Mouse (Mus musculus) kidney, postnatal 0 days (tissue): ENCODE measurements at regions not wholly inside any gene's neighbourhood (a gene's known extent, or its start where the extent isn't known, plus 50 kb on each side); places are given as distances from the start of the nearest gene placed in this dataset.

Experiments used
- ATAC-seq: fragments of 200-750 bp; cut with Nextera tagmentation; replicated peaks from 2 replicates; pipeline ENCODE4 v1.8.0; 2017; ENCODE audit warnings: low read depth, moderate number of reproducible peaks, moderate TSS enrichment, moderate library complexity; ENCODE audit not compliant: low FRiP score
- DNase-seq: peaks from one replicate; pipeline ENCODE4 v3.0.0-alpha.2; 2016; ENCODE audit warnings: low spot score
- H3K27ac ChIP-seq: fragments of 300-500 bp; sonication (generic); 2 replicates; pipeline ENCODE4 v1.5.1; 2014; ENCODE audit warnings: mild to moderate bottlenecking
- H3K27me3 ChIP-seq: fragments of 300-500 bp; sonication (generic); 2 replicates; pipeline ENCODE4 v1.6.1; 2014; ENCODE audit warnings: low read length, mixed read lengths; ENCODE audit not compliant: insufficient read depth
- H3K36me3 ChIP-seq: fragments of 300-500 bp; sonication (generic); 2 replicates; pipeline ENCODE4 v1.6.1; 2014; ENCODE audit warnings: low read length, mixed read lengths; ENCODE audit not compliant: insufficient read depth
- H3K4me1 ChIP-seq: fragments of 300-500 bp; sonication (generic); replicated peaks from 2 replicates; pipeline ENCODE4 v1.6.1; 2014; ENCODE audit warnings: antibody characterized with exemption, low read length, mixed read lengths; ENCODE audit not compliant: insufficient read depth
- H3K4me2 ChIP-seq: fragments of 300-500 bp; sonication (generic); 2 replicates; pipeline ENCODE4 v1.6.1; 2014; ENCODE audit warnings: mild to moderate bottlenecking, low read length, moderate library complexity, mixed read lengths
- H3K4me3 ChIP-seq: fragments of 300-500 bp; sonication (generic); replicated peaks from 2 replicates; pipeline ENCODE4 v1.5.1; 2014; ENCODE audit warnings: low read depth, low read length
- H3K9ac ChIP-seq: fragments of 300-500 bp; sonication (generic); 2 replicates; pipeline ENCODE4 v1.6.1; 2014; ENCODE audit warnings: low read depth, low read length
- H3K9me3 ChIP-seq: fragments of 300-500 bp; sonication (generic); replicated peaks from 2 replicates; pipeline ENCODE4 v1.6.1; 2016; ENCODE audit warnings: low read length, inconsistent platforms, mixed read lengths
- CTCF ChIP-seq: IDR thresholded peaks from 2 replicates; pipeline ENCODE4 v1.5.1; 2016; ENCODE audit warnings: antibody characterized with exemption, low read depth, mild to moderate bottlenecking, moderate library complexity
- WGBS: fragments of 180-500 bp; shearing (Covaris S2); extraction: QIAGEN DNeasy Blood & Tissue Kit; methylation state at CpG from one replicate; pipeline ENCODE4 v1.1.7; 2014; 5-methylcytosine and 5-hydroxymethylcytosine counted together

DNA sequence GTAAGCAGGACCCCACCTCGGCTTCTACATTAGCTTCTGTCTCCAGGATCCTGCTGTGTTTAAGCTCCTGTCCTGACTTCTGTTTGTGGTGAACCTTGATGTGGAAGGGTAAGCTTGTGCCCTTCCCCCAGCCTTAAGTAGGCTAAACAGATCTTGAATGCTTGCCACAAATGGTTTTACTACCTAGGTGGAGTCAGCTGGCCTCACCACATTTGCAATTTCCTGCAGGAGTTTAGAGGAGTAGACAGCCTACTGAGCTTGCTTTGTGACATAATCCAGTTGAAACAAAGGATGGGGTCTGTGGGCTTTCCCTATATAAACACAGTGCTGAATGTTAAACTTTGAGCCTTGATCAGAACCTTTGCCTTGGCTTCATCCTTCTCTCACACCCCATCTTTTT is 206.7 kb downstream of the Pten start:
- Histone ChIP-seq H3K9ac (no peak overlapping the region), H3K36me3 (no peaks in the 10 kb centered on the region), H3K27ac (no peak overlapping the region), H3K27me3 (no peaks in the 10 kb centered on the region), H3K9me3 (no peaks in the 10 kb centered on the region), H3K4me2 (no peak overlapping the region), H3K4me1 (no peaks in the 10 kb centered on the region), H3K4me3 (no peak overlapping the region)
- ATAC-seq (no peak), DNase-seq (no peak)
- WGBS, result 25% methylated on average over 1 of the region's 1 CpGs
- TF ChIP-seq CTCF, result no peak

- 72% methylated on average over 2 of the region's 2 CpGs for WGBS
- Histone ChIP-seq H3K9ac (no peak overlapping the region), H3K9me3 (no peaks in the 10 kb centered on the region), H3K4me1 (no peaks in the 10 kb centered on the region), H3K36me3 (no peaks in the 10 kb centered on the region), H3K27ac (no peak overlapping the region), H3K4me3 (no peak overlapping the region), H3K4me2 (no peak overlapping the region), H3K27me3 (no peaks in the 10 kb centered on the region)
- DNase-seq, result no peak
- no peak for TF ChIP-seq CTCF
- ATAC-seq, result no peak
Observed at GRCm38 (mm10) chr19:32965488-32965887, 208.2 kb downstream of the Pten start.

DNA sequence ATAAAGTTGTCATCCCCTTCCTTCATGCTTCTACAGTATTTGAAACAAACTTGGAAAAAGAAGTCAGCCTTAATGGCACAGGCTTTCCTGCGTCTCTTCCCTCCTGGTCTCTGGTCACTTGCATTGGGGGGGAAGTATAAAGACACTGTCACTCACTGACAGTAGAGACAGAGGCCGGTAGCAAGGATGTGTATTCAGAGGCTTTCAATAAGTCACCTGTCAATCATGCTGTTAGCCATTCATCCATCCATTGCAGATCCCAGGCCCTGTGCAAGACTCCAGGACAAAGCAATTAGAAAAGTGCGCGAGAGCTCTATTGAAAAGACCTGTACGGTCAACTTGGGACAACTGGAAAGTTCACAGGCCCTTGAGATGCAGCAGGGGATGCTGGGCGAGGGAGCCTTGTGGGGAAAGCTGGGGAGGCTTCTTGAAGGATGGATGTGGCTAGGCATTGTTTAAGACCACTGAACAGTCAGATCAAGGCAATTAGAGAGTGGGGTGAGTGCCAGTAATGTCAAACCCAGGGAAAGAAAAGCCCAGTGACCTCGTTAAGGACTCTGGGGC is 212.0 kb downstream of the Pten start:
- DNase-seq (no peak), ATAC-seq (no peak)
- no peaks in the 10 kb centered on the region for H3K4me1 ChIP-seq
- H3K27me3 ChIP-seq, result no peaks in the 10 kb centered on the region
- no peak overlapping the region for H3K4me3 ChIP-seq
- H3K9me3 ChIP-seq, result no peaks in the 10 kb centered on the region
- no peaks in the 10 kb centered on the region for H3K36me3 ChIP-seq
- WGBS, result 80% methylated on average over 7 of the region's 7 CpGs
- H3K27ac ChIP-seq, result no peak overlapping the region
- no peak for TF ChIP-seq CTCF
- H3K9ac ChIP-seq, result no peak overlapping the region
- H3K4me2 ChIP-seq, result no peak overlapping the region

GRCm38 (mm10) chr19:32972116-32972515 is 214.8 kb downstream of the Pten start:
- H3K27me3 ChIP-seq, result no peaks in the 10 kb centered on the region
- no peak overlapping the region for H3K27ac ChIP-seq
- no peaks in the 10 kb centered on the region for H3K4me1 ChIP-seq
- no peaks in the 10 kb centered on the region for H3K36me3 ChIP-seq
- 89% methylated on average over 6 of the region's 6 CpGs for WGBS
- DNase-seq (no peak), ATAC-seq (no peak)
- no peak overlapping the region for H3K9ac ChIP-seq
- no peak overlapping the region for H3K4me3 ChIP-seq
- TF ChIP-seq CTCF, result no peak
- H3K4me2 ChIP-seq, result no peak overlapping the region
- no peaks in the 10 kb centered on the region for H3K9me3 ChIP-seq

DNA sequence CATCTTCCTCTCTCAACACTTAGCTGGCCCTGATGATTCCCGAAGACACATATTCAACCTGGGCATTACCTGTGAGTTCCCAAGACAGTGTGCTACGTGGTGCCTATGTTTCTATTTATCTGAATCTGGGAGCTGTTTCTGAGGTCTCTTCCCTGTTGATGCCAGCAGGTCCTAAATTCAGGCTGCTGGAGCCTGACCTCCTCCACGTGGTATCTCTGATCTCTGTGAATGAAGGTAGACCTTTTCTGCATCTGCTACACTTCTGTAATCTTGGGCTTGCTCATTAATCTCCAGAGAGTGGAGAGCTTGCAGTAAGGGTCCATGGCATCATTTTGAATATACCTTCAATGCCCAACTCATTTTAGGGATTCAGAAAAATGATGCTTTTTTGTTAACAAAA is 215.8 kb downstream of the Pten start:
- Histone ChIP-seq H3K9ac (no peak overlapping the region), H3K4me2 (no peak overlapping the region), H3K27ac (no peak overlapping the region), H3K4me1 (no peaks in the 10 kb centered on the region), H3K4me3 (no peak overlapping the region), H3K27me3 (no peaks in the 10 kb centered on the region), H3K9me3 (no peaks in the 10 kb centered on the region), H3K36me3 (no peaks in the 10 kb centered on the region)
- DNase-seq, result no peak
- no peak for TF ChIP-seq CTCF
- 75% methylated on average over 3 of the region's 3 CpGs for WGBS
- ATAC-seq, result no peak

GRCm38 (mm10) chr19:32974778-32975240 is 217.5 kb downstream of the Pten start:
- Histone ChIP-seq H3K4me3 (no peak overlapping the region), H3K4me1 (no peaks in the 10 kb centered on the region), H3K27me3 (no peaks in the 10 kb centered on the region), H3K9ac (no peak overlapping the region), H3K27ac (no peak overlapping the region), H3K36me3 (no peaks in the 10 kb centered on the region), H3K9me3 (no peaks in the 10 kb centered on the region), H3K4me2 (no peak overlapping the region)
- no peak for TF ChIP-seq CTCF
- 69% methylated on average over 4 of the region's 4 CpGs for WGBS
- DNase-seq, result no peak
- ATAC-seq, result no peak

DNA sequence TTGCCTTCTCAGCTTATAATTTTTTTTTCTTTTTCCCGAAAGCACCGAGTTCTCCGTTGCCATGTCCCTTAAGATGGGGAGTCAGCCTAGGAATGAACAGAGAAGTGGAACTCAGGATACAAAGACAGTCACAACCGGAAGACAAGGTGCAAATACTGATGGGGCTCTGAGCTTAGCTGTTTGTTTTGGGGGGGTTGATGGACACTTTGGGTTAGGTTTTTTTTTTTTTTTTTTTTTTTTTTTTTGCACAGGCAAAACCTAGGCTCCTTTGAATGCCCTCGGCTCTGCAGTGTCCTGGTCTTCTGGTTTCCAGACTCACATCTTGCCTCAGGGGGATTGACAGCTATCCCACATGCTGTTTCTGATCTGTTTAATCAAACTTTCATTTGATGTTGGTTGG is 218.0 kb downstream of the Pten start:
- no peak overlapping the region for H3K9ac ChIP-seq
- no peak overlapping the region for H3K27ac ChIP-seq
- 84% methylated on average over 5 of the region's 5 CpGs for WGBS

More for the DNA sequence above, 218.0 kb downstream of the Pten start:
- Histone ChIP-seq H3K36me3 (no peaks in the 10 kb centered on the region), H3K4me3 (no peak overlapping the region), H3K27me3 (no peaks in the 10 kb centered on the region), H3K4me1 (no peaks in the 10 kb centered on the region), H3K4me2 (no peak overlapping the region), H3K9me3 (no peaks in the 10 kb centered on the region)
- DNase-seq (no peak), ATAC-seq (no peak)
- no peak for TF ChIP-seq CTCF
